Mouse (Mus musculus) lung, postnatal 0 days (tissue): Measurements from ENCODE around the gene Asic1. TPM values are rescaled to one million over a fixed set of nuclear protein-coding genes. Genes with fewer than 3 reads are reported as not detected.

ENCODE experiments used
- ATAC-seq: fragments of 200-750 bp; cut with Nextera tagmentation; 2 replicates; pipeline ENCODE4 v1.8.0; 2017; ENCODE audit warnings: moderate library complexity
- DNase-seq: peaks from one replicate; pipeline ENCODE4 v3.0.0-alpha.2; 2016; ENCODE audit warnings: low spot score
- H3K27ac ChIP-seq: fragments of 300-500 bp; sonication (generic); 2 replicates; pipeline ENCODE4 v1.5.1; 2014; ENCODE audit warnings: antibody characterized with exemption, mild to moderate bottlenecking, low read length, mixed read lengths
- H3K27me3 ChIP-seq: fragments of 300-500 bp; sonication (generic); replicated peaks from 2 replicates; pipeline ENCODE4 v1.6.1; 2014; ENCODE audit warnings: low read length, mixed read lengths; ENCODE audit not compliant: insufficient read depth
- H3K36me3 ChIP-seq: fragments of 300-500 bp; sonication (generic); 2 replicates; pipeline ENCODE4 v1.6.1; 2014; ENCODE audit warnings: low read length, mixed read lengths; ENCODE audit not compliant: insufficient read depth
- H3K4me1 ChIP-seq: fragments of 300-500 bp; sonication (generic); 2 replicates; pipeline ENCODE4 v1.6.1; 2014; ENCODE audit warnings: antibody characterized with exemption, low read depth, low read length, mixed read lengths; ENCODE audit not compliant: insufficient read depth
- H3K4me2 ChIP-seq: fragments of 300-500 bp; sonication (generic); replicated peaks from 2 replicates; pipeline ENCODE4 v1.6.1; 2014; ENCODE audit warnings: low read depth, mild to moderate bottlenecking, low read length, moderate library complexity, mixed read lengths
- H3K4me3 ChIP-seq: fragments of 300-500 bp; sonication (generic); 2 replicates; pipeline ENCODE4 v1.5.1; 2014; ENCODE audit warnings: low read depth, low read length
- H3K9ac ChIP-seq: fragments of 300-500 bp; sonication (generic); replicated peaks from 2 replicates; pipeline ENCODE4 v1.6.1; 2014; ENCODE audit warnings: low read depth, mild to moderate bottlenecking
- H3K9me3 ChIP-seq: fragments of 300-500 bp; sonication (generic); 2 replicates; pipeline ENCODE4 v1.6.1; 2016; ENCODE audit warnings: low read length, mixed read lengths
- CTCF ChIP-seq: IDR thresholded peaks from 2 replicates; pipeline ENCODE4 v1.5.1; 2016; ENCODE audit warnings: antibody characterized with exemption, mild to moderate bottlenecking
- EP300 ChIP-seq: IDR thresholded peaks from 2 replicates; pipeline ENCODE4 v1.6.1; 2016; ENCODE audit warnings: antibody characterized with exemption, mild to moderate bottlenecking, control low read depth
- WGBS: fragments of 180-500 bp; shearing (Covaris S2); extraction: QIAGEN DNeasy Blood & Tissue Kit; methylation state at CpG from one replicate; pipeline ENCODE4 v1.1.7; 2014; 5-methylcytosine and 5-hydroxymethylcytosine counted together
- polyA plus RNA-seq: library from polyadenylated mRNA; unstranded; fragments of >200 nt; fragmentation: Nextera tagmentation; extraction: Ambion mirVana; gene quantifications from 2 replicates; pipeline ENCODE4 v1.2.1, GENCODE M21; 2015

Gene Asic1
- polyA plus RNA-seq, 1 experiment from 2014 or later: 1.3 TPM

DNA sequence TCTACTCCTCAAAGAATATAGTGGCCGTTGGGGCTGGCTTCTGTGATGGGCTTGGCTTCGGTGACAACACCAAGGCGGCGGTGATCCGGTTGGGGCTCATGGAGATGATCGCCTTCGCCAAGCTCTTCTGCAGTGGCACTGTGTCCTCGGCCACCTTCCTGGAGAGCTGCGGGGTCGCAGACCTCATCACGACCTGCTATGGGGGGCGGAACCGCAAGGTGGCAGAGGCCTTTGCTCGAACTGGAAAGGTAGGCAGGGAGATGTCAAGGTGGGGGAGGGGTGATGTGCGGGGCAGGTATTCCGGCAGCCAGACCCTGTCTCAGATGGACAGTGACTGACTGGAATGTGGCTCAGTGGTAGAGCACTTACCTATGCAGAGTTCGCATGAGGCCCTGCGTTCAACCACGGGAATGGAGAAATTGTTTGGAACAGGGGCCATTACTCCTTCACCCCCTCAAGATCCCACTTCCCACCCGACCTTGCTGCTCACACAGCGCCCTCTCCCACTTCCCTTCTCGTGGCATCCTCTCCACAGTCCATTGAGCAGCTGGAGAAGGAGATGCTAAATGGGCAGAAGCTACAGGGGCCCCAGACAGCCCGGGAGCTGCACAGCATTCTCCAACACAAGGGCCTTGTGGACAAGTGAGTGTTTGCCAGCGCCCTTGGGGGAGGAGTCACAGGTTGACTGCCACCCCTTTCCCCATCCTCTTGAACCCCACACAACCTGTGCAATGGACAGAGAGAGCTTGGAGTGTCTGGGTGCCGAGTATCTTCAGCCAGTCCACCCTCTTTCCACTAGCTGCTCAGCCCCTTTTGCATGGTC, 52.0 kb downstream of the Asic1 start:
- WGBS: 73% methylated on average over 24 of the region's 25 CpGs
- Histone ChIP-seq H3K4me1 (0 out of 2 replicates have a peak, but pooled peaks cover 8% of the 10 kb centered on the region), H3K27me3 (no peaks in the 10 kb centered on the region), H3K9me3 (no peaks in the 10 kb centered on the region), H3K36me3 (no peaks in the 10 kb centered on the region), H3K4me3 (no peak overlapping the region), H3K4me2 (no peak overlapping the region), H3K9ac (no peak overlapping the region), H3K27ac (no peak overlapping the region)
- no peak for ATAC-seq
- DNase-seq: no peak
- TF ChIP-seq EP300 (no peak), CTCF (no peak)

- Histone ChIP-seq H3K4me3 (no peak overlapping the region), H3K4me2 (no peak overlapping the region), H3K9ac (no peak overlapping the region), H3K36me3 (no peaks in the 10 kb centered on the region), H3K9me3 (no peaks in the 10 kb centered on the region), H3K4me1 (0 out of 2 replicates have a peak, but pooled peaks cover 8% of the 10 kb centered on the region), H3K27me3 (no peaks in the 10 kb centered on the region), H3K27ac (peak overlapping the region; percentile 80)
- 52% methylated on average over 10 of the region's 10 CpGs for WGBS
- no peak for ATAC-seq
- no peak for TF ChIP-seq EP300
- TF ChIP-seq CTCF: no peak
- DNase-seq: no peak
Observed at GRCm38 (mm10) chr15:99723120-99723514, 52.9 kb downstream of the Asic1 start.

DNA sequence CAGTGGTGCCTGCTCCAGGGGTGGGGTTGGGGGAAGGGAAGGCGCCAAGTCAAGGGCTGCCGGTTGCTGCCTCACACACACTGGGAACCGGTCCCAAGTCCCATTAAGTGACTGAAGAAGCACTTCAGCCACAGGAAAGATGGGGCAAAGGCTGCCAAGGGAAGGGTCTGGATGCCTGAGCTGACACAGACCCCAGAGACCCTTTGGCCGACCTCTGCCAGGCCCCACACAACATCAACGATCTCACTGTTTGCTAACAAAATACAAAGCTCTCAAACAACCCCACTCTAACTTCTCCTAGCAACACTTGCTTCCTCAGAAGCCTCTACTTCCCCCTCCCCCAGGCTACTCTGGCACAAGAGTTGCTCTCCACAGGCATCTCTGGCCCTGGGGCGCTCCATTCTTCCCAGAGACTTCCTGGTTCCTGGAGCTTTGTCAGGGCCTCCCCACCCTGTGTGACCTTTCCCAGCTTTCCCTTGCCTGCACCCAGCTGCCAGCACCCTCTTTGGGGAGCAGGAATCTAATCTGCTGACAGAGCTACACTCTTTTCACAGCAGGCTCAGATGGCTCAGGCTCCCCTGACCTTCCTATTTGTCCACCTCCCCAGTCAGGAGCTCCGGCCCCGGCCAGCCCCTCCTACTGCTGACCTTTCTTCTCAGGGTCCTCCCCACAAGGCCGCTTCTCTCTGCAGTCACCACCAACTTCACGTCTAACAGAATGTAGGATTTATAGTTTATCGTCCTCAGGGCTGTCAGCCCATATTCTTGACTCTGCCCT, 53.5 kb downstream of the Asic1 start:
- no peaks in the 10 kb centered on the region for H3K9me3 ChIP-seq
- TF ChIP-seq EP300 (0 out of 2 replicates have a peak, but pooled peaks have one; percentile 4), CTCF (no peak)
- DNase-seq (peak; percentile 90), ATAC-seq (peak; percentile 34)
- no peaks in the 10 kb centered on the region for H3K36me3 ChIP-seq
- H3K27ac ChIP-seq: peak overlapping the region; percentile 80
- 21% methylated on average over 11 of the region's 11 CpGs for WGBS
- no peak overlapping the region for H3K9ac ChIP-seq
- H3K4me3 ChIP-seq: no peak overlapping the region
- H3K4me1 ChIP-seq: 0 out of 2 replicates have a peak, but pooled peaks cover 8% of the 10 kb centered on the region
- H3K4me2 ChIP-seq: peak overlapping the region; percentile 61
- H3K27me3 ChIP-seq: no peaks in the 10 kb centered on the region

GRCm38 (mm10) chr15:99724292-99725021, 54.3 kb downstream of the Asic1 start:
- Histone ChIP-seq H3K4me3 (peak overlapping the region; percentile 27), H3K9ac (0 out of 2 replicates have a peak overlapping the region, but pooled peaks have one; percentile 16), H3K4me2 (peak overlapping the region; percentile 61), H3K27me3 (no peaks in the 10 kb centered on the region), H3K27ac (peak overlapping the region; percentile 80), H3K36me3 (no peaks in the 10 kb centered on the region), H3K9me3 (no peaks in the 10 kb centered on the region), H3K4me1 (0 out of 2 replicates have a peak, but pooled peaks cover 8% of the 10 kb centered on the region)
- DNase-seq: peak; percentile 92
- WGBS: 9% methylated on average over 16 of the region's 16 CpGs
- TF ChIP-seq EP300: no peak; the same call in 1 of the 2 replicates
- TF ChIP-seq CTCF: peak; percentile 72
- ATAC-seq: peak; percentile 18

DNA sequence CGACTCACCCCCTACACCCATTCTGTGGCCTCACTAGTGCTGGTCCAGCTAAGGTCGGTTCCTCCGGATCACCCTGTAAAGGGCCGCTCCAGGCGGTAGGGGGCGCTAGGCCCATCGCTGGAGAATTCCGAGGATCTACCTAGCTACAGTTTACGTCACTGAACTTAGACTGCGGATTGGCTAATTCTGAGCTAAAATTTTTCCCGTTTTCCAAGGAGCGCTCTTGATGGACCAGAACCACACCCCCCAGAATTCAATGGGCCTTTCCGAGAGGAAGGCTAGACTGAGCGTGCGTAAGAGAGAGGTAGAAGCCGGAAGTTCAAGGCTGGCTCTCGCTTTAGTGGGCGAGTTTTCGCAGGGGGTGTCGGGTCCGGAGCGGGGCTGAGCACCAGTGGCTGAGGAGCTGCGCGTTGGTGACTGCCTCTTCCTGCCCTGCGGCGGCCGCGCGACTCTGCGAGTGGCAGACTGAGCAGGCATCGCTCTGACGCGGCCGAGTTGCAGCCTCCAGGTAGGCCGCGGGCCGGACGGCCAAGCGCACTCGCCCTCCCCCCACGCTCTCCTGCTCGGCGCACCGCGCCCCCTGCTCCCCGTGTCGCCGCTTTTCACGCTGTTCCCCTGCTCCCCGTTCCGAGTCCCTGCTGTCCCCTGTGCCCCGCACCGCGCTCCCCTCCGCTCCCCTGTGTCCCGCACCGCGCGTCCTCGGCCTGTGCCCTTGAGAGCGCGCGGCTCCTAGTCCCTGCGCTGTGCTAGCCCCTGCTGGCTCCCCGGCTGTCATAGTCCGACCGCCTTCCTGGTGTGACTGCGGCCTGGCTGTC, 55.4 kb downstream of the Asic1 start, which contains the start of gene Cox14:
Gene Cox14, plus strand, starts transcription at position 278 of the 815 bp plus-strand sequence.
- Histone ChIP-seq H3K4me2 (peak within 1 kb of the TSS; percentile 86), H3K36me3 (no peaks in the 10 kb centered on the region), H3K27ac (peak within 1 kb of the TSS; percentile 91), H3K4me3 (peak within 1 kb of the TSS; percentile 62), H3K9me3 (no peaks in the 10 kb centered on the region), H3K9ac (peak within 1 kb of the TSS; percentile 86), H3K27me3 (no peaks in the 10 kb centered on the region), H3K4me1 (0 out of 2 replicates have a peak, but pooled peaks cover 8% of the 10 kb centered on the region)
- ATAC-seq: peak; percentile 93
- WGBS: under 1% methylated on average over 67 of the region's 68 CpGs
- TF ChIP-seq EP300 (no peak), CTCF (peak; percentile 97)
- peak; percentile 100 for DNase-seq
